Mouse (Mus musculus) Patski (cell line): Measurements from ENCODE around the gene Ttc25. TPM values are rescaled to one million over a fixed set of nuclear protein-coding genes. Genes with fewer than 3 reads are reported as not detected.

ENCODE experiments used
- ATAC-seq: fragments of 100-300 bp; one replicate; pipeline ENCODE4 v1.8.0; 2021
- CTCF ChIA-PET: fragments of 350-600 bp; sonication (Branson Sonifier 250); formaldehyde crosslinking; loops from one replicate; lab custom pipeline; 2022; ENCODE audit warnings: inconsistent platforms; lab: Charles Lee
- POLR2A ChIA-PET: fragments of 350-600 bp; sonication (Branson Sonifier 250); formaldehyde crosslinking; loops from one replicate; lab custom pipeline; 2022; ENCODE audit warnings: antibody characterized with exemption, inconsistent platforms; lab: Charles Lee
- DNase-seq: peaks from one replicate; pipeline ENCODE4 v3.0.0-alpha.2; 2011; ENCODE audit warnings: low read depth, low spot score
- H3K27me3 ChIP-seq: fragments of 371-371 bp; one replicate; pipeline ENCODE4 v1.5.1; 2021
- CTCF ChIP-seq: fragments of 100-300 bp; IDR thresholded peaks from one replicate; pipeline ENCODE4 v1.5.1; 2021
- in situ Hi-C: fragments of 300-500 bp; cut with MboI; formaldehyde crosslinking; loops from 3 replicates; pipeline ENCODE4 v1.11.1; 2018; ENCODE audit warnings: low pct_unique_long_range_greater_than_20kb, mixed read lengths
- polyA plus RNA-seq: library from polyadenylated mRNA; unstranded; gene quantifications from one replicate; pipeline ENCODE4 v1.2.3, GENCODE M21; 2021

Gene Ttc25
- polyA plus RNA-seq, 1 experiment from 2014 or later: 2.2 TPM

DNA sequence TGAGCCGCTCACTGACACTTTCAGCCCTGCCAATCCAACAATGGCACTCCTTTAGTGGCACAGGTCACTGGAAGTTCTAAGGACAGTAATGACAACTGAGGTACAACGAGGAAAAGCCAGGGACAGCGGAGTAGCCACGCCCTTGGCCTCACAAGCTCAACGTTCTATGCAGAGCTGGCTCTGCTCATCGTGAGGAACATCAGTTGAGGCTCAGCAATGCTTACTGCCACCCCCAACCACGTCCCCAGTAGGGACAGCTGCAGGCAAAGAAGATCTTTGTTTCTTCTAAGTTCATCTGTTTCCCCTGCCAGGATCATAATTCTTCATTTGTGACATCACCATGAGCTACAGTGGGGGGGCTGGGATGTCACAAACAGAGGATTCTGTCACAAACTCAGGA, 49.2 kb downstream of the Ttc25 start:
- H3K27me3 ChIP-seq: no peaks in the 10 kb centered on the region
- in situ Hi-C loops: no loop called here
- CTCF ChIA-PET: interaction anchor here (1.2 to 3.6 kb wide), 2 partner anchors 13 to 18 kb away, joined by 3 to 11 read pairs; no protein-coding TSS in a partner anchor
- DNase-seq (no peak), ATAC-seq (no peak)
- no peak for TF ChIP-seq CTCF
- POLR2A ChIA-PET: interaction anchor here (1.2 kb wide), 1 partner anchor 16 kb away, joined by 3 read pairs; no protein-coding TSS in a partner anchor

DNA sequence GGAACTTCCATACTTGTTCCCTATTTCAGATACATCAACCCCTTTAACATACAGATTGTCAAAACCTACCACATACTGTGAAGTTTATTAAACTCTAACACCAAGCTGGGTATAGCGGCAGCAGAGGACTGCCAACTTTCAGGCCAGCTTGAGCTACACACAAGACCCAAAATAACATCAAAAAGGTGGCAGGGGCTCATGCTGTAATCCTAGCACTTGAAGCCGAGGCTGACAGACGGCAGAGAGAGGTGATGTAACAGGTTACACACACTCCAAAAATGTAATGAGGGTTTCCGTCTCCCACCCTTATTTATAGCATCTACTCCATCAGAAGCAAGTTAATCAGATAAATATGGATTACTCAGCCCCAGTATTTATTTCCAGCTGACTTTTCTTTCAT, 50.1 kb downstream of the Ttc25 start:
- no peak for ATAC-seq
- in situ Hi-C loops: no loop called here
- DNase-seq: no peak
- TF ChIP-seq CTCF: no peak
- no peaks in the 10 kb centered on the region for H3K27me3 ChIP-seq
- CTCF ChIA-PET: interaction anchor here (1.2 kb wide), 1 partner anchor 19 kb away, joined by 3 read pairs; no protein-coding TSS in a partner anchor
- POLR2A ChIA-PET: no interaction called here

DNA sequence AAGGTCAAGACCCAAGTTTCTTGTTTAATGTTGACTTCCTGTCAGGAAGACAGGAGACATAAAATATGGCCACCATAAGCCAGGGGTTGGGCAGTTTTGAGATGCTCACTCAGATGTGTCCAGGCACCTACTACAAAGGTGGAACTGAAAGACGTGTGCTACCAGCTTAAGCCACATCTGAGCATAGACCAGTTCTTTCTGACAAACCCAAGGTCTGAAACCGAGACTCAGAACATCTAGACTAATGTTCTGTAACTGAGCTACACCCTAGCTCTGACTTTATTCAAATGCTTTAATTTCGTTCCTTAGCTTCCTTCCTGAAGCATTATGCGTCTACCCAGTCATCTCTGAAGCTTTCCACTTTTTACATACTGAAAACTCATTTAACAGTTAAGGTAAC, 52.7 kb downstream of the Ttc25 start:
- ATAC-seq (no peak), DNase-seq (no peak)
- TF ChIP-seq CTCF: no peak
- ChIA-PET POLR2A (interaction anchor here (0.6 kb wide), 1 partner anchor 331 kb away, joined by 3 read pairs; no protein-coding TSS in a partner anchor), CTCF (no interaction called here)
- in situ Hi-C loops: no loop called here
- H3K27me3 ChIP-seq: no peaks in the 10 kb centered on the region

DNA sequence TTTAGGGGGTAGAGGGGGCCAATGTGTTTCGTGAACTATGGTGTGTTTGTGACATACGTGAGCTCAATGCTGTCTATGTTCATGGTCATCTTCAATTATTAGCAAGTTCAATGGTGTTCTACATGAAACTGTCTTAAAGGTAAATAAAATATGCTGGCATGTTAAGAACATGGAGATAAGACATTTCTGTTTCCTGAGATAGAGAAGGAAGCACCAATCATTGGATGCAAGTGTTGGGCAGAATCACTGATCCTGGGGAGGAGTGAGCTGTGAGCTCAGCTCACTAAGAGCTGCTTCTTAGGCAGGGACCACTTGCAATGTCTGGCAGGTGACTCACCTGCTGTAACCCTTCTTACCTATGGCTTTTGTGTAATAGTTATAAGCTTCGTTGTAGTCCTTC, 56.0 kb downstream of the Ttc25 start:
- ATAC-seq: no peak
- no peak for TF ChIP-seq CTCF
- ChIA-PET CTCF (interaction anchor here (1.4 to 1.5 kb wide), 2 partner anchors 10 to 29 kb away, joined by 3 read pairs; no protein-coding TSS in a partner anchor), POLR2A (no interaction called here)
- in situ Hi-C loops: no loop called here
- H3K27me3 ChIP-seq: no peaks in the 10 kb centered on the region
- DNase-seq: no peak

DNA sequence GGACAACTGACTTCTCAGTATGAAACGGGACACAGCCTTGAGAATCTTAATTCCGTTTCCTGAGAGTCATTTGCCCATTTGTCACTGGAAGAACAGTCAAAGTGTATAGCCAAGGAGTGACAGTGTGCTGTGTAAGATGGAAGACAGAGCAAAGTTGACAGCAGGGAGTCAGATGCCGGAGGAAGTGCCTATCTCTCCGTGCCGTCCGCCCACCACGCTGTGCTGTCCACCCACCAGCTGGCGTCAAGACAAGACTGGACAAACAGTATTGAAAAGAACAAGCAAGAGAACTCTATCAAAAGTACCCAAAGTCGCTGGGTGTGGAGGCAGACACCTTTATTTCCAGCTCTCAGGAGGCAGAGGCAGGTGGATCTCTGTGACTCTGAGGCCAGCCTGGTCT, 57.7 kb downstream of the Ttc25 start:
- ChIA-PET CTCF (interaction anchor here (0.6 kb wide), 1 partner anchor 9 kb away, joined by 3 read pairs; no protein-coding TSS in a partner anchor), POLR2A (no interaction called here)
- no peaks in the 10 kb centered on the region for H3K27me3 ChIP-seq
- no peak for TF ChIP-seq CTCF
- ATAC-seq (no peak), DNase-seq (no peak)
- in situ Hi-C loops: no loop called here

DNA sequence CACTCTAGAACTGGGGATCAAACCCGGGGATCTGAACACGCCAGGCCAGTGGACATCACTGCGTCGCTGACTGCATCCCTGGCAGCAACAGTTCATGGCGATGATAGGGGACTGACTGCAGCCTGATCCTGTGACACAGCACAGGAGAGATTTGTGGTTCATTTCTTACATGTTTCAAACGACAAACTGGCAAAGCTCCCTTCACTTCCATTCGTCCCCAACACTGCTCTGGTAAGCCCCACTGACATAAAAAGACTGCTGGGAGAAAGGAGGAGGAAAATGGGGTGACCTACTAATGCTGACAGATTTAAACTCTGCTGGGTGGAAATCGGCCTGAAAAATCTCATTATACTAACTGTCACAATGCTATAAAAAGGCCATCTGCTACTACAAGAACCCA, 58.4 kb downstream of the Ttc25 start:
- H3K27me3 ChIP-seq: no peaks in the 10 kb centered on the region
- TF ChIP-seq CTCF: no peak
- in situ Hi-C loops: no loop called here
- ChIA-PET POLR2A (no interaction called here), CTCF (interaction anchor here (0.6 kb wide), 1 partner anchor 8 kb away, joined by 3 read pairs; no protein-coding TSS in a partner anchor)
- no peak for ATAC-seq
- no peak for DNase-seq

DNA sequence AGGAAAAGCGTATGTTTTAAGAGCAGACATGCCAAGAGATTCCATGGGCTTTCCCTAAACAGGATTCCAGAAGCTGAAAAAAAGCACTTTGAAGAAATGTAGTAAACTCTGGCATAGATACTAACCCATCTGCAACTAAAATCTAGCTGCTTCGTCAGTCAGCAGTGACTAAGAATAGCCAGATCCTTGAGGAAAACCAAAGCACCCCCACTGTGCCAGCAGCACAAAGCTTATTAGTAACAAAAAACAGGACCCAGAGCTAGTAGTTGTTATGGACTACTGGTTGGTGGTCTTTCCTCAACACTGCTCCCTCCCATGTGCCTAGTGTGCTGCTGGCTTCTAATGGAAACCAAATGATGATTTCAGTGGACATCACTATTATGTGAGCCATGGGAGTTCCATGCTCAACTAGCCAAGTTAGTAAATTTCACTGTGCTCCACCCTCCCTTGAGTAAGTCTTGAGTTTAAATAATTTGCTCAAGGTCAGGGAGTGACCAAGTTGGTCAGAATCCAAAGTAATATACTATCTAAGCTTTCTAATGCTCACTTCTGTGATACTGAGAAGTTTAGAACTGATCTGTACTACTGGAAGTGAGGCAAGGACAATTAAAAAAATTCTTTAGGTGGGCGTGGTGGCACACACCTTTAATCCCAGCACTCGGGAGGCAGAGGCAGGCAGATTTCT, 59.1 kb downstream of the Ttc25 start:
- TF ChIP-seq CTCF: no peak
- ChIA-PET POLR2A (interaction anchor here (0.6 to 0.9 kb wide), 2 partner anchors 24 to 1573 kb away, joined by 3 to 5 read pairs; no protein-coding TSS in a partner anchor), CTCF (no interaction called here)
- no peak for DNase-seq
- ATAC-seq: no peak
- no peaks in the 10 kb centered on the region for H3K27me3 ChIP-seq
- in situ Hi-C loops: no loop called here

DNA sequence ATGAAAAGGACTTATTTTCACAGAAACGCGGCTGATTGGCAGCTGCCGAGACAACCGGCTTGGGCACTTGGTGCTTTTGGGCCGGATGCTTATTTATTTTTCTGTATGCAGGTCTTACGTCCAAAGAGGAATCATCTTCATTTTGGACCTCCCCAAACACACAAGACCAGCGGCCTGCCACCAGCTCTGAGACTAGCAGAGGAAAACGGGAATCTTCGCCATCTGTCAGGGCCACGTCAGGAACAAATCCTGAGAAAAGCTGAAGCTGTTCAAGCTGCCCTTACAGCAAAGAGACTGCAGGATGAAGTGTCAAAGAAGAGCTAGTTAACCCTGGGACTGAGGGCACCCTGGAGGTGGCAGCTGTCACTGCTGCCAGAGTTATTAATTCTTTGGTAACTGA, 60.0 kb downstream of the Ttc25 start:
- no peak for TF ChIP-seq CTCF
- in situ Hi-C loops: no loop called here
- H3K27me3 ChIP-seq: no peaks in the 10 kb centered on the region
- DNase-seq (no peak), ATAC-seq (no peak)
- ChIA-PET POLR2A (no interaction called here), CTCF (interaction anchor here (1.1 kb wide), 1 partner anchor 9 kb away, joined by 3 read pairs; no protein-coding TSS in a partner anchor)

DNA sequence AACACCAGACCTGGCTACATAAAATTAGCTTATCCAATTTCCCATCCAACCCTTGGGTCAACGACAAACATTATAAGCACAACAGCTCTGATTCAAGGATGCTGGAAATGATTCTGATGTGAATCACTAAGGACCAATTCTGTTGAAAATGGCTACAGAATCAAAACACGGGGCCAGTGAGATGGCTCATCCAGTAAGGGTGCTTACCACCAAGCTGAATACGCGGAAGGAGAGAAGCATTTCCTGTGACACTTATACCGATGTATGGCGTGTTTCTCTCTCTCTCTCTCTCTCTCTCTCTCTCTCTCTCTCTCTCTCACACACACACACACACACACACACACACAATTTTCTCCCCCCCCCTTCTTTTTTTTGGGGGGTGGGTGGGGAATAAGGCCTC, 61.7 kb downstream of the Ttc25 start:
- CTCF ChIA-PET: interaction anchor here (1.5 kb wide), 1 partner anchor 13 kb away, joined by 3 read pairs; the partner anchor contains the start of gene Dnajc7
- in situ Hi-C loops: no loop called here
- H3K27me3 ChIP-seq: no peaks in the 10 kb centered on the region
- no peak for ATAC-seq
- no peak for TF ChIP-seq CTCF
- POLR2A ChIA-PET: interaction anchor here (0.7 to 1.3 kb wide), 2 partner anchors 12 to 82 kb away, joined by 3 to 7 read pairs; partner anchors contain the start of genes Dnajc7 and Nkiras2
- no peak for DNase-seq

DNA sequence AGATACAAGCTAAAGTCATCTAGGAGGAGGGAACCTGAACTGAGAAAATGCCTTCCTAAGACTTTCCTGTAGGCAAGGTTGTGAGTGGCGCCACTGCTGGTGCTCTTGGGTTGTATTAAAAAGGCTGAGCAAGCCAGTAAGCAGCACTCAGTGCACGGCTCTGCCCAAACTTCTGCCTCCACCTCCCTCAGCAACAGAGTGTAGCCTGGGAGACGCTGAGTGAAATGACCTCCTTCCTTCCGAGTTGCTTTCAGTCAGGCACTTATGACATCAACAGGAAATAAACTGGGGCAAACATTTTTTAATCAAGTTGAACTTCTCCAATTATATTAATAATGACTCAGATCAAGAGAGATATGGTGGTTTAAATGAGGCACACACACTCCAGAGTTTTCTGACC, 63.4 kb downstream of the Ttc25 start:
- no peak for ATAC-seq
- H3K27me3 ChIP-seq: no peaks in the 10 kb centered on the region
- ChIA-PET POLR2A (interaction anchor here (0.6 kb wide), 1 partner anchor 182 kb away, joined by 5 read pairs; no protein-coding TSS in a partner anchor), CTCF (interaction anchor here (1.5 kb wide), 1 partner anchor 9 kb away, joined by 5 read pairs; the partner anchor contains the start of gene Nkiras2)
- in situ Hi-C loops: no loop called here
- DNase-seq: no peak
- TF ChIP-seq CTCF: no peak
